Comparison of ENCODE assay signal across 34 mouse cellular contexts in the genomic region with DNA sequence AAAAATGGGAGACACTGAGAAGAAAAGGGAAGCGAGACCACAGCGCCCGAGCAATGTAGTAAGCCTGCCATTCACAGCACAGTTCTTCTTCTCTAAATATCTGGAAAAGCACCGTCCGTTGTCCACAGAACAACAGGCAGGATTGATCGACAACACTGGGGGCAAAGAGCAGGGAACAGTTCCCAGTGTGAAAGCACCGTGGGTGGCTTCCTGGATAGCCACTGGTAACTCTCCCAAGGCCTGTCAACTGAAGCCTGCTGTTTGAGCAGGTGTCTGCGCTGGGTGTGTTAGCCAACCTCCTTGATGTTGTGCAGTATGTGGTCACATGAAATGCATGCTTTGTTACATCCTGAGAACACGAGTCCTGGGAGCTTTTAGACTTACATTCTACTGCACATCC.
"Had no signal": no experiment of that assay in that cellular context is flagged by ENCODE, and none has a peak within 500 bp of the region (broad histone marks: within the 10 kb centered on the region; RNA-seq: fewer than 3 reads in every experiment).

No protein-coding gene starts in this region.

- H3K9ac ChIP-seq: heart, embryonic 12.5 days; heart, embryonic 13.5 days; heart, embryonic 15.5 days; hindbrain, embryonic 12.5 days; hindbrain, embryonic 13.5 days; hindbrain, embryonic 14.5 days; hindbrain, embryonic 15.5 days; kidney, embryonic 15.5 days had no signal

- ATAC-seq: hindbrain, embryonic 16.5 days; hindbrain, postnatal 0 days; inflammation-experienced regulatory T-cells, adult 6 months; intestine, embryonic 16.5 days; intestine, postnatal 0 days had no signal

- H3K9me3 ChIP-seq: heart, embryonic 12.5 days; heart, embryonic 13.5 days; heart, embryonic 15.5 days; hindbrain, embryonic 10.5 days; hindbrain, embryonic 12.5 days; hindbrain, embryonic 13.5 days; hindbrain, embryonic 15.5 days; kidney, embryonic 15.5 days had no signal

- H3K4me3 ChIP-seq: heart, adult 2 months; heart, embryonic 12.5 days; heart, embryonic 13.5 days; heart, embryonic 15.5 days; hindbrain, embryonic 10.5 days; hindbrain, embryonic 12.5 days; hindbrain, embryonic 13.5 days; hindbrain, embryonic 15.5 days; kidney, embryonic 15.5 days; layer of hippocampus, adult 2 months had no signal

- H3K4me2 ChIP-seq: heart, embryonic 11.5 days; heart, embryonic 12.5 days; heart, embryonic 13.5 days; heart, embryonic 15.5 days; hindbrain, embryonic 12.5 days; hindbrain, embryonic 13.5 days; hindbrain, embryonic 14.5 days; hindbrain, embryonic 15.5 days; kidney, embryonic 15.5 days had no signal

- H3K27me3 ChIP-seq: hindbrain, embryonic 12.5 days; hindbrain, embryonic 13.5 days; hindbrain, embryonic 15.5 days; kidney, embryonic 15.5 days had no signal

- DNase-seq: heart, adult 2 months; heart, postnatal 10 days; heart, postnatal 14 days; heart, postnatal 36 days; heart, postnatal 4 days; kidney, adult 11 months; kidney, adult 18-20 months; kidney, adult 2 months; kidney, adult 8-10 months; kidney, adult 9 months; kidney, postnatal 10 days; kidney, postnatal 14 days; kidney, postnatal 25 days; kidney, postnatal 36 days; kidney, postnatal 4 days; layer of hippocampus, adult 9-11 months; layer of hippocampus, postnatal 36 days had no signal

- H3K36me3 ChIP-seq: heart, embryonic 12.5 days; heart, embryonic 13.5 days; heart, embryonic 15.5 days; hindbrain, embryonic 10.5 days; hindbrain, embryonic 12.5 days; hindbrain, embryonic 13.5 days; hindbrain, embryonic 15.5 days; kidney, embryonic 15.5 days had no signal

- H3K27ac ChIP-seq: heart, adult 2 months; heart, embryonic 13.5 days; heart, embryonic 15.5 days; hindbrain, embryonic 10.5 days; hindbrain, embryonic 12.5 days; hindbrain, embryonic 13.5 days; hindbrain, embryonic 14.5 days; hindbrain, embryonic 15.5 days; hindbrain, postnatal 0 days; kidney, embryonic 15.5 days; kidney, postnatal 0 days; layer of hippocampus, adult 2 months had no signal
